Mouse (Mus musculus) natural killer cell, adult 2 months (primary cell): Measurements from ENCODE around the gene Spg7.

Experiments used
- DNase-seq, 2 experiments: peaks; one replicate each; pipeline ENCODE4 v3.0.0; 2022; ENCODE audit warnings: low spot score in 2 of 2

Spg7 gene

GRCm38 (mm10) chr8:123062721-123063120 is at the start of gene Spg7:
TSS of gene Spg7 (plus strand) at chr8:123062942.
- DNase-seq, result no peak

GRCm38 (mm10) chr8:123014429-123014828 is 48.3 kb upstream of the Spg7 start:
- DNase-seq, result no peak

- no peak for DNase-seq
These were observed 47.7 kb upstream of the Spg7 start for GRCm38 (mm10) chr8:123015074-123015473.

- no peak for DNase-seq
These were observed 45.6 kb upstream of the Spg7 start for GRCm38 (mm10) chr8:123017143-123017542.

GRCm38 (mm10) chr8:123018484-123019164 is 44.1 kb upstream of the Spg7 start:
- DNase-seq, result no peak

- no peak for DNase-seq
These were observed 42.7 kb upstream of the Spg7 start for GRCm38 (mm10) chr8:123020084-123020483.

GRCm38 (mm10) chr8:123020859-123021258 is 41.9 kb upstream of the Spg7 start:
- DNase-seq, result no peak

GRCm38 (mm10) chr8:123021259-123021658 is 41.5 kb upstream of the Spg7 start:
- no peak for DNase-seq

GRCm38 (mm10) chr8:123022727-123023126 is 40.0 kb upstream of the Spg7 start:
- no peak for DNase-seq

GRCm38 (mm10) chr8:123024226-123024625 is 38.5 kb upstream of the Spg7 start:
- DNase-seq, result no peak

GRCm38 (mm10) chr8:123025951-123026351 is 36.8 kb upstream of the Spg7 start:
- peak in 1 of 2 experiments; percentile 48 for DNase-seq

- peak in 1 of 2 experiments; percentile 28 for DNase-seq
These were observed 35.0 kb upstream of the Spg7 start for GRCm38 (mm10) chr8:123027786-123028185.

GRCm38 (mm10) chr8:123030091-123030490 is 32.7 kb upstream of the Spg7 start:
- peak; percentile 45 to 50 for DNase-seq

- no peak for DNase-seq
These were observed 31.3 kb upstream of the Spg7 start for GRCm38 (mm10) chr8:123031321-123031978.

GRCm38 (mm10) chr8:123032730-123033129 is 30.0 kb upstream of the Spg7 start:
- peak; percentile 60 to 71 for DNase-seq

GRCm38 (mm10) chr8:123033431-123033830 is 29.3 kb upstream of the Spg7 start:
- no peak for DNase-seq

- peak; percentile 65 to 67 for DNase-seq
These were observed 28.6 kb upstream of the Spg7 start for GRCm38 (mm10) chr8:123034171-123034570.

- peak; percentile 43 to 48 for DNase-seq
These were observed 25.8 kb upstream of the Spg7 start for GRCm38 (mm10) chr8:123036956-123037355.

GRCm38 (mm10) chr8:123037487-123037886 is 25.3 kb upstream of the Spg7 start:
- no peak for DNase-seq

- DNase-seq, result no peak
These were observed 24.4 kb upstream of the Spg7 start for GRCm38 (mm10) chr8:123038351-123038750.

- no peak for DNase-seq
These were observed 23.2 kb upstream of the Spg7 start for GRCm38 (mm10) chr8:123039376-123040109.

GRCm38 (mm10) chr8:123040110-123040650 is 22.6 kb upstream of the Spg7 start:
- DNase-seq, result no peak
